Mouse (Mus musculus): ENCODE measurements around the gene Ablim1.

GRCm38 (mm10) chr19:57179269-57179668 lies 135.4 kb downstream of the Ablim1 start:
- TF ChIP-seq CTCF (IDR thresholded peaks at IDR 0.05; ENCODE audit: low read depth) = no peak
- TF ChIP-seq EP300 (optimal IDR thresholded peaks at IDR 0.05) = no peak

Measured in stomach, postnatal 0 days (tissue).